Mouse (Mus musculus) gonadal fat pad, adult 2 months (tissue): ENCODE data around the gene Ccdc120. TPM values are rescaled to one million over a fixed set of nuclear protein-coding genes. Genes with fewer than 3 reads are reported as not detected.
"Not testable (repeated sequence)": the region's sequence is repeated elsewhere in the genome, so short reads cannot be mapped to it uniquely, and the experiment has no call there.

Source experiments
- DNase-seq: peaks from one replicate; pipeline ENCODE4 v3.0.0-alpha.2; 2012; ENCODE audit warnings: low read depth
- polyA plus RNA-seq: library from polyadenylated mRNA; depleted of rRNA; stranded (reverse); fragments of >200 nt; gene quantifications from 2 replicates; pipeline ENCODE4 v1.2.3, GENCODE M21; 2012

The Ccdc120 gene
- polyA plus RNA-seq, 1 experiment, result 16.7 TPM

- not testable (repeated sequence) for DNase-seq
Measured at GRCm38 (mm10) chrX:7753627-7754026, 2.9 kb upstream of the Ccdc120 start.

GRCm38 (mm10) chrX:7745429-7745828 is 5.3 kb downstream of the Ccdc120 start:
- DNase-seq, result no peak

- DNase-seq, result no peak
Measured at GRCm38 (mm10) chrX:7744940-7745339, 5.8 kb downstream of the Ccdc120 start.

GRCm38 (mm10) chrX:7743470-7743869 is 7.2 kb downstream of the Ccdc120 start:
- no peak for DNase-seq

GRCm38 (mm10) chrX:7741103-7741502 is 9.6 kb downstream of the Ccdc120 start:
- no peak for DNase-seq

- DNase-seq, result no peak
Measured at GRCm38 (mm10) chrX:7740082-7740819, 10.5 kb downstream of the Ccdc120 start.

GRCm38 (mm10) chrX:7739336-7740081 is 11.2 kb downstream of the Ccdc120 start:
- DNase-seq, result no peak

- DNase-seq, result no peak
Measured at GRCm38 (mm10) chrX:7733571-7734156, 17.0 kb downstream of the Ccdc120 start.

- DNase-seq, result no peak
Measured at GRCm38 (mm10) chrX:7728922-7729265, 21.8 kb downstream of the Ccdc120 start.

- DNase-seq, result no peak
Measured at GRCm38 (mm10) chrX:7728215-7728921, 22.3 kb downstream of the Ccdc120 start, which contains the start of gene Praf2. Gene Praf2, plus strand, starts transcription at chrX:7728439.

- no peak for DNase-seq
Measured at GRCm38 (mm10) chrX:7727176-7727575, 23.5 kb downstream of the Ccdc120 start.

GRCm38 (mm10) chrX:7725841-7726240 is 24.9 kb downstream of the Ccdc120 start:
- no peak for DNase-seq

- DNase-seq, result no peak
Measured at GRCm38 (mm10) chrX:7724135-7724534, 26.6 kb downstream of the Ccdc120 start.

GRCm38 (mm10) chrX:7722691-7723090 is 28.0 kb downstream of the Ccdc120 start:
- no peak for DNase-seq

GRCm38 (mm10) chrX:7722282-7722611 is 28.5 kb downstream of the Ccdc120 start:
- DNase-seq, result no peak

GRCm38 (mm10) chrX:7721514-7722281 is 29.0 kb downstream of the Ccdc120 start, which contains the start of gene Gm45208:
Gene Gm45208, plus strand, starts transcription at chrX:7722245.
- DNase-seq, result no peak

- not testable (repeated sequence) for DNase-seq
Measured at GRCm38 (mm10) chrX:7716058-7716457, 34.6 kb downstream of the Ccdc120 start.

- DNase-seq, result peak; percentile 49
Measured at GRCm38 (mm10) chrX:7714135-7714899, 36.4 kb downstream of the Ccdc120 start, which contains the start of gene Wdr45. Gene Wdr45, plus strand, starts transcription at chrX:7714333.

GRCm38 (mm10) chrX:7713764-7714134 is 37.0 kb downstream of the Ccdc120 start:
- DNase-seq, result not testable (repeated sequence)

- no peak for DNase-seq
Measured at GRCm38 (mm10) chrX:7696954-7697381, 53.7 kb downstream of the Ccdc120 start, which contains the start of gene Gpkow. Gene Gpkow, plus strand, starts transcription at chrX:7697131.
